Mouse (Mus musculus): ENCODE measurements around the gene Yif1a.

- TF ChIP-seq CTCF (IDR thresholded peaks at IDR 0.05; ENCODE audit: borderline replicate concordance, extremely low read depth, insufficient read depth, insufficient read length) (peak; percentile 91), POLR2A (IDR thresholded peaks at IDR 0.05; ENCODE audit: borderline replicate concordance, extremely low read depth, insufficient read depth, insufficient read length, poor library complexity, severe bottlenecking) (no peak)
These were observed 29.4 kb downstream of the Yif1a start for GRCm38 (mm10) chr19:5117494-5118383.
